Mouse (Mus musculus): Measurements from ENCODE around the gene Kcnc2.

Kcnc2 gene

DNA sequence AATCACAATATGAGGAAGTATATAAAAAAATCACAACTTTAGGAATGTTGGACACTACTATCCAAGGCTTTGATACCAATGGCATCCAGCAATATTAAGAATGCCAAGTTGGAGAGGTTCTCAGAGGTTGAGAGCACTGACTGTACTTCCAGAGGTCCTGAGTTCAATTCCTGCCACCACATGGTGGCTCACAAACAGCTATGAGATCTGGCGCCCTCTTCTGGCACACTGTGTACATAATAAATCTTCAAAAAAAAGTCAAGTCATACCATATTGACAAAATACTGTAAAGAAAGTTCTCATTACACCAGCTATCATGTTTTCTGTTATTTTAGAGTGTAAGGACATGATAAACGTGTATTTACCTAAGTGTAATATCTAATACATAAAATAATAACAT is 126.3 kb downstream of the Kcnc2 start:
- peak; percentile 5 to 11 for DNase-seq

GRCm38 (mm10) chr10:112400591-112401404 is 129.9 kb downstream of the Kcnc2 start:
- DNase-seq, result no peak

- no peak for DNase-seq
These were observed 138.6 kb downstream of the Kcnc2 start for GRCm38 (mm10) chr10:112409525-112409924.

- DNase-seq, result peak; percentile 26 to 47
These were observed 152.4 kb downstream of the Kcnc2 start for GRCm38 (mm10) chr10:112423327-112423726.

DNA sequence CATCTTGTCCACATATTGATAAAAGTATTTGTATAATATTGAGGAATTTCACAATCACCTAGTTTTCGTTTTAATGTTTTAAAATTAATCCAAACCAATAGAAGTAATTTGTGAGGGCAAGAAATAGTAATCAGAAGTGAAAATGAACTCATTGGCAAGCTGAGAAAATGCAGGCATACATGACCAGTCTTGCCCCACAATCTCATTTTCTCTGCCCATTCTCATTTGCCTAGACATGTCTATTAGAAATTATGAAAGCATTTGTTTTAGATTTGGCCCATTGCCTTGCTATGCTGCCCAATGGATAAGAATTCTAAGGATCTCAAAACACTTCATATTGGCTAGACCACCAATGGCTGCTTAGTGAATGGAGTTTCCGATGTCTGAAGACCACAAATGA is 166.0 kb downstream of the Kcnc2 start:
- DNase-seq, result no peak

- DNase-seq, result no peak
These were observed 173.7 kb downstream of the Kcnc2 start for GRCm38 (mm10) chr10:112444640-112445039.

- no peak for DNase-seq
These were observed 180.0 kb downstream of the Kcnc2 start for GRCm38 (mm10) chr10:112450910-112451309.

DNA sequence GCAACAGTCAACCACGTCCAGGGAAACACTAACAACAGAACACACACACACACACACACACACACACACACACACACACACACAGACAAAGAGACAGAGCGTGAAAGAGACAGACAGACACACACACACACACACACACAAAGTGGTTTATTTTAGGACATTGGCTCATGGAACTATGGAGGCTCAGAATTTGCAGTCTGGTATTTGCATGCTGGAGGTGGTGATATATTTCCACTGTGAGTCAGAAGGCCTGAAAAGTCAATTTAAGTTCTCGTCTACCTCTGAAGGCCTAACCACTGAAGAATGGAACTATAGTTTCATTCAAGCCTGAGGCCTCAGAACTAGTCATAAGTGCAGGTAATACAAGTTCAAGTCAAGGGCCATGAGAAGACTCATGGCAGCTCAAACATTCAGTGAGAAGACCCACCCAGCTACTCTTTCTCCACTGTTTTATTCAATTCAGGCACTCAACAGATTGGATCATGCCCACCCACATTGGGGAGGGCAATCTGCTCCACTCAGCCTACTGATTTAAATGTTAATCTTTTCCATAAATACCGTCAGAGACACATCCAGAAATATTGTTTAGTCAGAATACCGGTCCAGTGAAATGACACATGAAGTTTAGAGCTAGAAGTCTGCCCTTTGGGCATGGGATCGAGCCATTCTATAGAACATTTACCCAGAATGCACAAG is 197.9 kb downstream of the Kcnc2 start:
- DNase-seq, result no peak

DNA sequence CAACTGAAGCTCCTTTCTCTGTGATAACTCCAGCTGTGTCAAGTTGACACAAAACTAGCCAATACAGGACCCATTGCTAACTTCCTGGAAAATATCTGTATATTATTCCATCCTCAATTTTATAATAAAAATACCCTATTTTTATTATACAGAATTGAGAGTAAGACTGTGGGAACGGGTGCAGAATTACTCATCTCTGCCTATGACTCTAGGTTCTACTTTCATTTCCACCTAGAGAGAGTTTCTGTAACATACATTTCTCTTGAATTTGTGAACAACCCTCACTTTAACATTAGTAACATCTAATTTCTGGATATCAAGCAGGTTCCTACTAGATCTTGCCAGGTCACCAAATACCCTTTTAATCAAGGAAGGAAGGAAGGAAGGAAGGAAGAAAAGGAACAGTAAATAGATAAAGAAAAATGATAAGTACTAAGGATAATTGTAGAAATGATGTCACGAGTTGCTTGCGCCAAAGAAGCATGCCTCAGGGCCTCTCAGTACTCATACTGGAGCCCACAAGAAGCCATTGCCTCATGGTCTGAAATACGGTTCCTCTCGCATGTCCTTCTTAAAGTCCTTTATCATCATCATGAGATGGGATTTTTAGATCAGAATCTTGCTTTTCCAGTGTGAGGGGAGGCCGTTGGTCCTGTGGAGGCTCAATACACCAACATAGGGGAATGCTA is 203.3 kb downstream of the Kcnc2 start:
- no peak for DNase-seq

DNA sequence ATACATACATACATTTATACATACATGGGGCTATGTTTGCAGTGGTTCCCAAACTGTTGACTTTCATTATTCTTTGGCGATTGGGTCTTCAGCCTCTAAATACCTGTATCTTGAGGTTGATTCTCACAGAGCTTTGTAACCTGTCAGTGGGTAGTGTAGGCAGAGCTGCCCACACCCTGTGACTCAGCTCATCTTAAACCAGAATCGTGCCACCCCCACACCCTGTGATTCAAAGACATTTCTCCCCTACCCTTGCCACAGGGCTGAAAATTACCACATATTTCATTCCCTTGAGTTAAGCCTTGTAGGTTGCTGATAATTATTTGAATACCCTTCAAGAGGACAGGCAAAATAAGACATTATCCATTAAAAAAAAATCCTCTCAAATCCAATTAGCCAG is 210.5 kb downstream of the Kcnc2 start:
- DNase-seq, result no peak

DNA sequence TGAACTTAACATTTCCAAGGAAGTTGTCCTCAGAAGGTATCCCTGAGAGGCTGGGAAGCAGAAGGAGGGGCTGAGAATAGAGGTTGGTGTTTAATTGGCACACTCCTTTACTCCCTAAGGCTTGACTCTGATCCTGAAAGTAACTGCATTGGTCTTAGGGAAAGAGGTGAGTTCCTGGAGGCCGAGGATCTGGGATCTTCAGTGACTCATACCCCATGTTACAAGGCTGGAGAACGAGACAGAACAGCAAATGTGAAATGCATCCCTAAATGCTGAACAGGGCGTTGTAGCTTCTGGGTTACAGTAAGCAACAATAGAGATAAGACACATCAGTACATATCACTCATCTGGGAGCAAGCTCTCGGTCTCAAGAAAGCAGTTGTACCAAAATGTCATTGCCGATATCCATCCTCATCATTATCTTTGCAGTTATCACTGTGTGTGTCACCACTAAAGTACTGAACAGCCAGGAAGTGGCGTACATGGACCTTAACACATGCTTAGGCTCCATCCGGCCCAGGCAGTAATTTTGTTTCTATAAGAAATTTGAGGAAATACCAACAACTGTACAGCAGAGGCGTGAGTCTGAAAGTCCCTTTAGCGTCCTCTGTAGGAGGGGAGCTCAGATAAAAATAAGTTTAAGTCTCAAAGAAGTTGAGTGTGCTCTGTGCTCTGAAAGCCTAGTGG is 211.1 kb downstream of the Kcnc2 start:
- no peak for DNase-seq

DNA sequence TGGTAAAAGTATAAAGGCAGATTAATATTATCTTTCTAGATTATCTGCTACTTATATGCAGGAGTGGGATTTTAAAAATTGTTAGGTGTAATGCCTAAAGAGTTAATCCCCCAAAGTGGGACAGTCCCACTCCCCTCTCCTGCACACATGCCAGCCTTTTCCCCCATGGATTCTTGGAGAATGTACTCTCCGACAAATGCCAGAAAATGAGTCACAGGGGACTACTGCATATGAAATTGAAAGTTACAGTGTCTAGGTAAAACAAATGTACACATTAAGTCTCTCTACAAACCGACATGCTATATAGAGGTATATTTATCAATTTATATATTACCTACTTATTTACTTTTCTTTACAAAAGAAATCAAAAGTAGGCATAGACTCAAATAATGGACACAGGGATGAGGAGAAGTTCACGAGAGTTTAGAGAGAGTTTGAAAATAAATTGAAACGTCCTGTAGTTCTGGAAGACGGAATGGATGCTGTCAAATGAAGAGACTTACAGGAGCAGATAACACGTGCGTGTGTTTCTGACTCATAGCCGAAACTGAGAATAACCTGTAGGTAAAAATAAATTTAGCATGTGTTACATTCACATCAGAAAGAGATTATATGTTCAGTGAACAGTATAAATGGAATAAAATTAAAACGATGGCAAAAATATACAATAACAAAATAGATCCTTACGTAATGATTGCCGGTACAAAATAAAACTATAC is 213.6 kb downstream of the Kcnc2 start:
- DNase-seq, result no peak

GRCm38 (mm10) chr10:112485819-112486218 is 214.9 kb downstream of the Kcnc2 start:
- peak in 1 of 2 experiments; percentile 3 for DNase-seq

DNA sequence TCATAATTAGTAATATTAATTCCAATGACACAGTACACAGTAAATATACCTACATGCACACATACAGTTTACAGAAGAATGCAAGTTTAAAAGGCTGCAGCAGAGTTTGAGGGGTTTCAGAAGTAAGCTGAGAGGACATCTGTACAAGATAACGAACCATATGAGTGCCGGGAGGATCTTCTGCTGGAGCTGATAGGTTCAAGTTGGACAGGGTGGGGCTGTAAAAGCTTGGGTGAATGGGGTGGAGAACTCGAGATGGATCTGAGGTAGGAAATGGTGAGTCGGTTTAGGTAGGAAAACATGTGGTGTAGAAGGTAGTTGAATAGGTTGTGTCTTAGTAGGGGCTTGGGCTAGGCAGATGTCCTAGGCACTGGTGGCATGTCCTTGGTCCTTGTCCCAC is 217.8 kb downstream of the Kcnc2 start:
- DNase-seq, result no peak

Data from kidney, postnatal 4 days (tissue).